Mouse (Mus musculus) kidney, adult 11 months (tissue): ENCODE data around the gene Pgap3.
A peak's percentile ranks its signal among the peaks of the same experiment; 100 is the strongest.

Experiments
- DNase-seq: peaks from one replicate; pipeline ENCODE4 v3.0.0; 2022

Gene Pgap3

GRCm38 (mm10) chr11:98400161-98400726 lies at the start of gene Pgap3:
Pgap3 (minus strand) TSS chr11:98400490.
- DNase-seq = peak; percentile 93

- DNase-seq = peak; percentile 47
Measured at GRCm38 (mm10) chr11:98449419-98449818, 49.1 kb upstream of the Pgap3 start.

DNA sequence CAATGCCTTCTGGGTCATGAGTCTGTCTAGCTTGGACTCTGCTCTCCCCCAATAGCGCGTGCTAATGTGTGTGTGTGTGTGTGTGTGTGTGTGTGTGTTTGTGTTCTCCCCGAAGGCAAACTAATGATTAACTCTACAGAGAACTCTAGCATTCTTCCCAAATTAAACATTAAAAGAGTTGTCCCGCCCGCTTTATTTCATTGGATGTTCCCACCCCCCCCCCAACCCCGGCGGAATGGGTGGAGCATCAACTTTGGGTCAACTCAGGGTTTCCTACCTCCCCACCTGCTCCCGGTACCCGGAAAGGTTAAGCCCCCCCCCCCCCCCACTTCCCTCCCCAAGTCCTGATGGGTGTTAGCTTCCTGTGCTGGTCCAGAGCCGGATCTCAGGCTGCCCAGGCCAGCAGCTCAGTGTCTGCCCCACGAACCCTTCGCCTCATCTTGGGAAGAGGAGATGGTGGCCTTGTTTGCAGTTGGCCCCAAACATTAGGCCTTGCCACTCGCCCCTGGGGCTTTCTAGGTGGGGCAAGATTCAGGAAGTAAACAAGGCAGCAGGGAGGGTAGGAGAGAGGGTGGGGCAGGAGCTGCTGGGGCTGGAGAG lies 48.0 kb upstream of the Pgap3 start:
- peak; percentile 84 for DNase-seq

DNA sequence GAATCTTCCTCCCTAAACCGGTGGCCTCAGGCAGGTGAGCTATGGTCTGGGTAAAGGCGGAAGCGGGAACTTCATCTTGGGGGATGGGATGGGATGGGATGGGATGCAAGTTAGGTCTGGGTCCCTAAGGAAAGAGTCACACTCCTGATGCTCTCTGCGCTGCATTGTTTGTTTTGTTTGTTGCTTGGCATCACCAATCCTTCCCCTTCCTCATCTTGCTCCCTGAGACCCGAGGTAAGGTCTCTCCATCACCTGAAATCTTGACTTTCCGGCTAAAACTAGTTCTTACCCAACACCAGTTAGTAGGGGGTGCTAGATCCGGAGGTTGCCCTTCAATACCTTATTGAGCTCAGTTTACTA lies 47.2 kb upstream of the Pgap3 start:
- no peak for DNase-seq

DNA sequence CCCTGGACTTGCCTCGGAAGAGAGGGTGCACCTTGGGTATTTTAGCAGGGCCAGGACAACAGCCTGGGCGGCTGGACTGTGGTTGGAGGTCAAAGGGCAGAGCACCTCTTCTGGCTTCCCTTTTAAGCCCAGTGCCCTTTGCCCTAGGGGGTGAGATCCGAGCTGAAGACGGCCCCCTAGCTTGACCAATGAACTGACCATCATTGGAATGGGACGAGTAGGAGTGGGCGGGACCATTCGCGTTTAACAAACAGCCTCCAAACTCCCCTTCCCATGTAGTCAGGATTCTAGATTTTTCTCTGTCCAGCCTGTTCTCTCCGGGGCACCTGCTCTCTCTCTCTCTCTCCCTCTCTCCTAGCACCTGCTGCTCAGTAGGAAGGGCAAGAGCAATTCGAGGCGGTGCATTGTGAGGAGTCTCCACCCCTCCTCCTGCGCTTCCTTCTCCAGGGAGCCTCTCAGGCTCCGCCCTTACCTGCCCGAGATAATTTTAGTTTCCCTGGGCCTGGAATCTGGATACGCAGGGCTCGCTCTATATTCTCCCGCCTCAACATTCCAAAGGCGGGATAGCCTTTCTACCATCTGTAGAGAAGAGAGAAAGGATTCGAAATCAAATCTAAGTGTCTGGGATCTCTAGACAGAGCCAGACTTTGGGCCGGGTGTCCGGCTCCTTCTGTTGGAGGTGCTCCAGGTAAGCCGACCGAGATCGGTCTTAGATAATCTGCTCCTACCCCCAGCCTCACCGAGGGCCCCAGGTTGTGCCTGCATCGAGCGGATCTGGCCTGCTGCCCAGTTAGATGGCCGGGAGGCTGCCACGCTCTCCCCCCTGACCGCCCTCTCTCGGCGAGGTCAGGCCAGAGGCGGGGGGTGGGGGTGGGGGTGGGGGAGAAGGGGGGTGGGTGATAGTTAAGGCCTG lies 46.5 kb upstream of the Pgap3 start:
- peak; percentile 93 for DNase-seq

- no peak for DNase-seq
Measured at GRCm38 (mm10) chr11:98446213-98446561, 45.9 kb upstream of the Pgap3 start, which contains the start of gene Grb7. Grb7 (plus strand) TSS chr11:98446394.

GRCm38 (mm10) chr11:98445679-98446078 lies 45.4 kb upstream of the Pgap3 start:
- DNase-seq = peak; percentile 82

DNA sequence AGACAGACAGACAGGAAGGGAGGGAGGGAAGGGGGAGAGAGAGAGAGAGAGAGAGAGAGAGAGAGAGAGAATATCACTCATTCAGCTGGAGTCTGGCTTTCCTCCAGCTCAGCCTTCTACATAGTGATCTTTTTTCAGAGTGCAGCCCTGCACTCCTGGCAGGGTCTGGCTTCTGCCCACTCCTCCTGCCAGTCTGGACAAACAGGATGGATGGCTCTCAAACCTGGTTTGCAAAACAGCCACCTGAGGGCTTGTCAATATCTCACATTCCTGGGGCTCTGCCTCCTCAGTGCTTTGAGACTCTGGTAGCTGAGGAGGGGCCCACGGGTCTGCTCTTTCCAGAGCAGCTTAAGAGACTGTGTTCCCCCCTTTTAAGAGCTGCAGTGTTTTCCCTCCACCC lies 44.9 kb upstream of the Pgap3 start:
- DNase-seq = peak; percentile 48

DNA sequence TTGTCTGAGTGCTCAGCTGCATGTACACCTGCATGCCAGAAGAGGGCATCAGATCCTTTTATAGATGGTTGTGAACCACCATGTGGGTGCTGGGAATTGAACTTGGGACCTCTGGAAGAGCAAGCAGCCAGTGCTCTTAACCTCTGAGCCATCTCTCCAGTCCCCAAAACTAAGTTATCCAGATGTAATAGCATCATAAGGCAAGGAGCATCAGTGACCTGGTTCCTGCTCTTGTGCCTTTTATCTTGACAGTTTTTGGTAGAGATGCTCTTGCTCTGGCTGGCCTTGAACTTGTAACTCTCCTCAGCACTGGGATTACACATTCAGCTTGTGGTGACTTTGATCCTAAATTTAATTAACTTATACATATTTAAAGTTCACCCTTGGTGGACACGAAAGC lies 43.4 kb upstream of the Pgap3 start:
- DNase-seq = no peak

DNA sequence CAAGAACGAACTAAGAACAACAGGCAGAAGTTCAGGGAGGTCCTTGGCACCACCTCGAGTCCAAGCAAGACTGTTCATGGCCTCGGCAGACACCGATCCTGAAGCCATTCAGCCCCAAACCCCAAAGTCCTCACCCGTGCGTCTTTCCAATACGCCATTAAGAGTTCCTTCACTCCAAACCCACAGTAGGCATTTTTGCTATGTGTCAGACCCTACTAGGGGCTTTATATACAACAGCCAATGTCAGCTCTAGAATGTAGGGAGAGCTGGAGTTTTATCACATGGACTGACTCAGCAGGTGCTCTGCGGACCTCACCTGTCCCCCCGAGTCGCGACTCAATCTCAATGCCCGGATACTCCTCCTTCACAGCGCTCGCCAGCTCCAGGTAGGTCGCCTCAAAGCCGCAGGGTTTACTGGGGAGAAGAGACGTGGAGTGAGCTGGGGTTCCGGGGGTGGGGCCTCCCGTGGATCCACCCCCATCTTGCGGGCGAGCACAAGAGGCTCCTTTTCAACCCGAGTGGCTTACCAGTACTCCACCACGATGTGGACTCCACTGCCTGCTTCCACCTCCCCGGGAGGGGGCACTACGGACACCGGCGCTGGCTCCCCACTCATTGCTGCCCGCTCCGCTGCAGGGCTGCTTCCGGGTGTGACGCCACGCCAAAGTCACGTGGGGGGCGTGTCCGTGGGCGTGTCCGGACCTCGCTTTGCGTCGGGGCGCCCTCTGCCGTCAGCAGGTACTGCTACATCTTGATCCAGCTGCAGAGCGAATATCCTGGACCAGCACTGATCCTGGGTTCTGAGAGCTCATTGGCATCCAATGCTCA lies 38.3 kb upstream of the Pgap3 start, which contains the start of gene Mien1:
Gene Mien1 (minus strand): TSS at position 661 of the 828 bp plus-strand sequence.
- DNase-seq = peak; percentile 94

- DNase-seq = peak; percentile 47
Measured at GRCm38 (mm10) chr11:98437441-98437840, 37.2 kb upstream of the Pgap3 start.

GRCm38 (mm10) chr11:98435723-98436122 lies 35.4 kb upstream of the Pgap3 start:
- no peak for DNase-seq

DNA sequence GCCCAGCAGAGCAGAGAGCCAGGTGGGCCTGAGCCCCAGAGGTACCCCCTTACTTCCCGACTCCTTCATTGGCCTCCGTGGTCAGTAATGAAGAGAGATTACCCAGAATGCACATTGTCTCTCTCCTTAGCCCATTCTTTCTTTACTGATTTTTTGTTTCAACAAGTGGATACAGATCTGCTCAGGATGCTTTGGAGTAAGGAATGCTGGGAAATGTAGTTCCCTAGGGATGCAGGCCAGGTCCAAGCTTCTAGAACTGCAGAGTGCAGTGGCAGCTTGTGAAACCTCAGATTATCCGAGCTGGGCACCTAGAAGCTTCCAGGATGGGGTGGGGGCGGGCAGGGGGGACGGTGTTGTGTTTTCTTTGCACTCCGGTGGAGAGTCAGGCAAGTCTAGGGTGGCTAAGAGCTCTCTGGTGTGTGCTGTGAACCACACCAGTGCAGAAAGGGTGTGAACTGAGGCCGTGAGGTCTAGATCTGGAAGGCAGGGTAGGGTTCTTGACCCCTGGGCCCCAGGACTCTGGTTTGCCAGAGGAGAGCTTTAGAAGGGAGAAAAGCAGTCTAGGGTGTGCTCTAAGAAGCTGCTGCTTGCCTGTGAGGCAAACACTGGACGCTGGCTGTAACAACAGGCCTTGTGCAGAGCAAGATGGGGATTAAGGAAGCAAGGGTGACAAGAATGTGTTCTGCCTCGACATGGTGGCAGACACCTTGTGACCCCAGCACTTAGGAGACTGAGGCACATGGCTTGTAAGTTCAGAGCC lies 31.6 kb upstream of the Pgap3 start:
- DNase-seq = no peak

- no peak for DNase-seq
Measured at GRCm38 (mm10) chr11:98428436-98428835, 28.1 kb upstream of the Pgap3 start.

DNA sequence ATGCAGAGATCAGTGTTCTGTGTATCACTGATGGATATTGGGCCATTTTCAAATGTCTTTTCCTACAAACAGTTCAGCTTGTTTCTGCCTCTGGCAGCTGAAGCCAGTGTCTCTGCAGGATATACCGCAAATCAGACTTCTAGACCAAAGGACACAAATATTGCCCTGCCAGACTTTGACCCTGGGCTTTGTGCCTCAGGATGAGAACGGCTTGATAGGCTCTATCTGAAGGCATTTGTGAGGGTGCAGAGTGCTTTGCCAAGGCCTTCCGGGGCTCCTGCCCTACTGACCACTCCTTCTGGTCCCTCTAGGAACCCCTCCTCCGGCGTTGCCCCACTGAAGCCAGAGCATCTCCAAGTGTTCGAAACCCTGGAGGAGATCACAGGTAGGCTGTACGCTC lies 26.3 kb upstream of the Pgap3 start:
- peak; percentile 71 for DNase-seq

GRCm38 (mm10) chr11:98418939-98419547 lies 18.8 kb upstream of the Pgap3 start:
- peak; percentile 82 for DNase-seq

GRCm38 (mm10) chr11:98418273-98418672 lies 18.0 kb upstream of the Pgap3 start:
- DNase-seq = no peak

DNA sequence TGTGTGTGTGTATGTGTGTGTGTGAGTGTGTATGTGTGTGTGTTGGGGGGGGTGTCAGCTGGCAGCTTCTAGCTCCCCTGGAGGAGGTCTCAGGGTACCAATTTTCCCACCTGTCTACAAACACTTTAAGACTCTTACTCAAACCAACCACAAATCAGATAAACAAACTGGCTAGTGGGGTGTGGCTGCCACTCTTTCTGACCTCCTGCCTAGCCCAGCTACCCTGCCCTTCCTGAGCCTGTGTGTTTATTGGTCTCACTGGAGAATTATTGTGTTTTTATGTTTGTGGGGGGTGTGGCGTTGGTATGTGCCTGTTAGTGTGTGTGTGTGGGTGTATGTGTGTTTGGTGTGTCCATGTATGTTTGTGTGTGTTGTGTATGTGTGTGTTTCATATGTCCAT lies 16.8 kb upstream of the Pgap3 start:
- DNase-seq = no peak

DNA sequence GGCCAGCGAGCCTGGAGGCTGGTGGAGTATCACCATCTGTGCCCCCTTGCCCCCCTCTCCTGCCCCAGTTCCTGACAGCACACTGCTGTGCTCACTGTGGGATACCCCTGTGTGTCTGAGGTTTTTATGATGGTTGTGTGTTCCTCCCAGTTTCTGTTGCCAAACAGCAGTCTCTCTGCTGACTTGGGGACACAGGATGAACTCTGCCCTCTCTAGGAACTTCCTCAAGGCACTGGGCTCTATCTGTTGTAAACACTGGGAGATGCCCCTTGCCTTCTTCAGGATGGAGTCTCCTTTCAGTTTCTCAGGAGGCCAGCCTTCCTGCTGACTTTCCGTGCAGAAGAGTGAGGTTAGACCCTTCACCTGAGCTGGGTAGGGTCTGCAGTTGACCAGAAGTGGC lies 13.9 kb upstream of the Pgap3 start:
- DNase-seq = no peak

GRCm38 (mm10) chr11:98413731-98414130 lies 13.4 kb upstream of the Pgap3 start:
- no peak for DNase-seq

DNA sequence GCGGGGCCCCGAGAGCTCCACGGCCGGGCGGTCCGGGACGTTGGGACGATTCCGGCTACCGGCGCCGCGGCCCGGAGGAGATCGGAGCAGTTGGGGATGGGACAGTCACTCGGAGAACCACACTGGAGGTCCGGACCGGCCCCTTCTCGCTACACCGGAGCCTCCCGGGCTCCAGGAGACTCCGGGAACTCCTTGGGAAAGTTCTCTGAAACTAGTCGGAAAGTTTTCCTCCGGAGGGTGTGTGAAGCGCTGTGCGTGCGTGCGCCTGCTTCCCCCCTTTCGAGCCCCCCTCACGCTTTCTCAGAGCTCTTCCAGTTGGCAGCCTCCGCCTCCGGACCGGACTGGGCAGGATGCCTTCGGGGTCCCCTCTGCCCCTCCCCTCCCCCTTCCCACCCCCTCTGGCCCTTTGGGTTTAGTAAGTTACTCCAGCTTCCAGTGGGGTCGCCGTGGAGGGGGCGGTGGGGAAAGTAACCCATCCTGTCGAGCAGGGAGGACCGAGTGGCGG lies 12.6 kb upstream of the Pgap3 start:
- DNase-seq = no peak
